Mouse (Mus musculus) forebrain, embryonic 13.5 days (tissue): ENCODE measurements around the gene Mmp25. TPM values are rescaled to one million over a fixed set of nuclear protein-coding genes. Genes with fewer than 3 reads are reported as not detected.
"Not testable (repeated sequence)": the region's sequence is repeated elsewhere in the genome, so short reads cannot be mapped to it uniquely, and the experiment has no call there.

ENCODE experiments used
- ATAC-seq: fragments of 200-750 bp; cut with Nextera tagmentation; 2 replicates; pipeline ENCODE4 v1.8.0; 2017
- H3K27ac ChIP-seq: fragments of 300-500 bp; sonication (generic); 2 replicates; pipeline ENCODE4 v1.5.1; 2015; ENCODE audit warnings: inconsistent platforms, mild to moderate bottlenecking, moderate library complexity
- H3K27me3 ChIP-seq: fragments of 300-500 bp; sonication (generic); 2 replicates; pipeline ENCODE4 v1.6.1; 2015; ENCODE audit warnings: mild to moderate bottlenecking, inconsistent platforms
- H3K36me3 ChIP-seq: fragments of 300-500 bp; sonication (generic); 2 replicates; pipeline ENCODE4 v1.6.1; 2015; ENCODE audit warnings: mild to moderate bottlenecking, inconsistent platforms; ENCODE audit not compliant: poor library complexity, severe bottlenecking
- H3K4me1 ChIP-seq: fragments of 300-500 bp; sonication (generic); 2 replicates; pipeline ENCODE4 v1.6.1; 2015; ENCODE audit warnings: inconsistent platforms
- H3K4me2 ChIP-seq: fragments of 300-500 bp; sonication (generic); 2 replicates; pipeline ENCODE4 v1.6.1; 2015; ENCODE audit warnings: inconsistent platforms, mild to moderate bottlenecking, moderate library complexity
- H3K4me3 ChIP-seq: fragments of 300-500 bp; sonication (generic); 2 replicates; pipeline ENCODE4 v1.5.1; 2015; ENCODE audit warnings: mild to moderate bottlenecking, inconsistent platforms
- H3K9ac ChIP-seq: fragments of 300-500 bp; sonication (generic); 2 replicates; pipeline ENCODE4 v1.6.1; 2015; ENCODE audit warnings: mild to moderate bottlenecking, inconsistent platforms
- H3K9me3 ChIP-seq: fragments of 300-500 bp; sonication (generic); replicated peaks from 2 replicates; pipeline ENCODE4 v1.6.1; 2016; ENCODE audit warnings: inconsistent platforms
- WGBS: fragments of 180-500 bp; shearing (Covaris S2); methylation state at CpG from one replicate; pipeline ENCODE4 v1.1.7; 2015; 5-methylcytosine and 5-hydroxymethylcytosine counted together
- polyA plus RNA-seq: library from polyadenylated mRNA; unstranded; fragments of >200 nt; fragmentation: Nextera tagmentation; extraction: Ambion mirVana; gene quantifications from 2 replicates; pipeline ENCODE4 v1.2.1, GENCODE M21; 2015

The Mmp25 gene
- polyA plus RNA-seq, 1 experiment from 2014 or later: 0.87 TPM

GRCm38 (mm10) chr17:23610361-23610800 lies 34.7 kb downstream of the Mmp25 start:
- Histone ChIP-seq H3K36me3 (no peaks in the 10 kb centered on the region), H3K9me3 (no peaks in the 10 kb centered on the region), H3K27ac (no peak overlapping the region), H3K4me2 (no peak overlapping the region), H3K4me3 (no peak overlapping the region), H3K9ac (no peak overlapping the region), H3K27me3 (no peaks in the 10 kb centered on the region), H3K4me1 (no peaks in the 10 kb centered on the region)
- WGBS: 90% methylated on average over 28 of the region's 28 CpGs
- no peak for ATAC-seq

GRCm38 (mm10) chr17:23609612-23610011 lies 35.5 kb downstream of the Mmp25 start:
- H3K36me3 ChIP-seq: no peaks in the 10 kb centered on the region
- no peak overlapping the region for H3K9ac ChIP-seq
- H3K4me1 ChIP-seq: no peaks in the 10 kb centered on the region
- no peak overlapping the region for H3K4me2 ChIP-seq
- H3K27ac ChIP-seq: no peak overlapping the region
- no peaks in the 10 kb centered on the region for H3K27me3 ChIP-seq
- no peaks in the 10 kb centered on the region for H3K9me3 ChIP-seq
- H3K4me3 ChIP-seq: no peak overlapping the region
- no peak for ATAC-seq
- WGBS: 91% methylated on average over 24 of the region's 24 CpGs

GRCm38 (mm10) chr17:23605220-23605619 lies 39.9 kb downstream of the Mmp25 start:
- Histone ChIP-seq H3K9me3 (no peaks in the 10 kb centered on the region), H3K4me1 (no peaks in the 10 kb centered on the region), H3K4me3 (no peak overlapping the region), H3K36me3 (no peaks in the 10 kb centered on the region), H3K9ac (no peak overlapping the region), H3K27me3 (no peaks in the 10 kb centered on the region), H3K4me2 (no peak overlapping the region), H3K27ac (no peak overlapping the region)
- ATAC-seq: no peak
- 81% methylated on average over 8 of the region's 8 CpGs for WGBS

- H3K9ac ChIP-seq: no peak overlapping the region
- no peak overlapping the region for H3K4me3 ChIP-seq
- no peak for ATAC-seq
- H3K27me3 ChIP-seq: no peaks in the 10 kb centered on the region
- H3K36me3 ChIP-seq: no peaks in the 10 kb centered on the region
- 74% methylated on average over 7 of the region's 7 CpGs for WGBS
- H3K4me1 ChIP-seq: peaks cover 7% of the 10 kb centered on the region; the same call in 1 of the 2 replicates
- no peaks in the 10 kb centered on the region for H3K9me3 ChIP-seq
- no peak overlapping the region for H3K4me2 ChIP-seq
- H3K27ac ChIP-seq: no peak overlapping the region
These were observed 40.7 kb downstream of the Mmp25 start for GRCm38 (mm10) chr17:23604394-23604793.

GRCm38 (mm10) chr17:23603542-23603941 lies 41.5 kb downstream of the Mmp25 start:
- Histone ChIP-seq H3K4me3 (no peak overlapping the region), H3K4me1 (peaks cover 15% of the 10 kb centered on the region), H3K27ac (no peak overlapping the region), H3K4me2 (0 out of 2 replicates have a peak overlapping the region, but pooled peaks have one; percentile 12), H3K9ac (no peak overlapping the region), H3K9me3 (no peaks in the 10 kb centered on the region), H3K36me3 (no peaks in the 10 kb centered on the region), H3K27me3 (no peaks in the 10 kb centered on the region)
- no peak for ATAC-seq
- 57% methylated on average over 2 of the region's 2 CpGs for WGBS

GRCm38 (mm10) chr17:23603077-23603476 lies 42.0 kb downstream of the Mmp25 start:
- Histone ChIP-seq H3K36me3 (no peaks in the 10 kb centered on the region), H3K9ac (no peak overlapping the region), H3K4me2 (0 out of 2 replicates have a peak overlapping the region, but pooled peaks have one; percentile 12), H3K9me3 (no peaks in the 10 kb centered on the region), H3K27me3 (no peaks in the 10 kb centered on the region), H3K4me3 (no peak overlapping the region), H3K27ac (no peak overlapping the region), H3K4me1 (peaks cover 17% of the 10 kb centered on the region)
- ATAC-seq: no peak
- WGBS: 10% methylated on average over 8 of the region's 8 CpGs

GRCm38 (mm10) chr17:23601836-23602585 lies 43.1 kb downstream of the Mmp25 start:
- H3K9ac ChIP-seq: no peak overlapping the region
- no peaks in the 10 kb centered on the region for H3K9me3 ChIP-seq
- WGBS: 49% methylated on average over 10 of the region's 10 CpGs
- H3K4me3 ChIP-seq: no peak overlapping the region
- H3K27ac ChIP-seq: no peak overlapping the region
- H3K36me3 ChIP-seq: no peaks in the 10 kb centered on the region
- H3K4me1 ChIP-seq: peaks cover 17% of the 10 kb centered on the region
- no peak overlapping the region for H3K4me2 ChIP-seq
- H3K27me3 ChIP-seq: no peaks in the 10 kb centered on the region
- ATAC-seq: no peak

- H3K4me2 ChIP-seq: peak within 1 kb of the TSS; percentile 68
- H3K9me3 ChIP-seq: no peaks in the 10 kb centered on the region
- ATAC-seq: no peak
- no peaks in the 10 kb centered on the region for H3K36me3 ChIP-seq
- H3K4me3 ChIP-seq: no peak within 1 kb of the TSS
- 24% methylated on average over 15 of the region's 15 CpGs for WGBS
- no peak within 1 kb of the TSS for H3K27ac ChIP-seq
- no peaks in the 10 kb centered on the region for H3K27me3 ChIP-seq
- H3K9ac ChIP-seq: no peak within 1 kb of the TSS
- H3K4me1 ChIP-seq: peaks cover 17% of the 10 kb centered on the region
These were observed 44.1 kb downstream of the Mmp25 start, which contains the start of gene Zscan10 for GRCm38 (mm10) chr17:23600641-23601622. Gene Zscan10 (plus strand): TSS chr17:23600856.

- no peak for ATAC-seq
- peak overlapping the region; percentile 41 for H3K4me3 ChIP-seq
- H3K4me1 ChIP-seq: peaks cover 17% of the 10 kb centered on the region
- no peak overlapping the region for H3K27ac ChIP-seq
- H3K9ac ChIP-seq: peak overlapping the region; percentile 63
- H3K27me3 ChIP-seq: no peaks in the 10 kb centered on the region
- H3K9me3 ChIP-seq: no peaks in the 10 kb centered on the region
- 45% methylated on average over 7 of the region's 7 CpGs for WGBS
- no peaks in the 10 kb centered on the region for H3K36me3 ChIP-seq
- peak overlapping the region; percentile 68 for H3K4me2 ChIP-seq
These were observed 45.4 kb downstream of the Mmp25 start for GRCm38 (mm10) chr17:23599605-23600063.

- 11% methylated on average over 29 of the region's 31 CpGs for whole genome bisulfite sequencing
These were observed 46.2 kb downstream of the Mmp25 start, which contains the start of gene Zfp13 for GRCm38 (mm10) chr17:23598582-23599552. Gene Zfp13 (minus strand): TSS chr17:23599487.

GRCm38 (mm10) chr17:23595139-23595538 lies 49.9 kb downstream of the Mmp25 start:
- not testable (repeated sequence) for H3K27me3 ChIP-seq, H3K4me2 ChIP-seq, H3K9me3 ChIP-seq, H3K27ac ChIP-seq, H3K36me3 ChIP-seq, H3K4me3 ChIP-seq, ATAC-seq, H3K9ac ChIP-seq
- H3K4me1 ChIP-seq: peaks cover 25% of the 10 kb centered on the region
- 78% methylated on average over 4 of the region's 4 CpGs for WGBS

More at GRCm38 (mm10) chr17:23598582-23599552, 46.2 kb downstream of the Mmp25 start, which contains the start of gene Zfp13:
- Histone ChIP-seq H3K36me3 (no peaks in the 10 kb centered on the region), H3K9me3 (no peaks in the 10 kb centered on the region), H3K27me3 (no peaks in the 10 kb centered on the region), H3K9ac (peak within 1 kb of the TSS; percentile 63), H3K4me1 (peaks cover 17% of the 10 kb centered on the region), H3K27ac (peak within 1 kb of the TSS; percentile 35; the same call in 1 of the 2 replicates), H3K4me2 (peak within 1 kb of the TSS; percentile 68), H3K4me3 (peak within 1 kb of the TSS; percentile 41)
- ATAC-seq: peak; percentile 95
